Mouse (Mus musculus): ENCODE data around the gene Fam120b. TPM values are rescaled to one million over a fixed set of nuclear protein-coding genes. Genes with fewer than 3 reads are reported as not detected.

Gene Fam120b
- total and polyA plus RNA-seq, 2 experiments from 2014 or later, result 35.8 to 40.6 TPM

DNA sequence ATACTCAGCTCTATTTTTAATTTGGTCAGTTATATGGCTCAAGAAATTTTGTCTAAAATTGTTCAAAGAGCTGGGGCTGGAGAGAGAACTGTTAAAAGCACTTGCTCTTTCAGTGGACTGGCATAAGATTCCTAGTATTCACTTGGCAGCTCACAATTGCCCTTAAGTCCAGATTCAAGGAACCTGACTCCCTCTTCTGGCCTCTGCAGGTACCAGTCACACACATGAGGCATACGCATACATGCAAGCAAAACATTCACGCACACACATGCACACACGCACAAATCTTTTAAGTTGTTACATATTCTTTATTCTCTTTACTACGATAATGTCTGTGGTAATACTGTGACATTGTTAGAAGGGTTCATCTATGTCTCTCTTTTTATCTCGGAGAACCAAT lies 12.6 kb upstream of the Fam120b start:
- 97% methylated on average over 5 of the region's 5 CpGs for WGBS
- H3K4me2 ChIP-seq (ENCODE audit: low read depth, low read length, poor library complexity, severe bottlenecking), result no peak overlapping the region
- 0 out of 2 replicates have a peak, but pooled peaks cover 7% of the 10 kb centered on the region for H3K27me3 ChIP-seq (ENCODE audit: insufficient read depth, low read length)
- TF ChIP-seq CTCF (IDR thresholded peaks at IDR 0.05), result no peak
- H3K27ac ChIP-seq (ENCODE audit: low read depth, low read length), result no peak overlapping the region
- no peaks in the 10 kb centered on the region for H3K9me3 ChIP-seq (ENCODE audit: low read length)
- DNase-seq (ENCODE audit: low spot score) (no peak), ATAC-seq (ENCODE audit: low FRiP score) (no peak)
- H3K4me1 ChIP-seq (ENCODE audit: insufficient read depth, low read length), result peaks cover 13% of the 10 kb centered on the region
- H3K9ac ChIP-seq (replicated peaks; ENCODE audit: low read length, poor library complexity, severe bottlenecking), result no peak overlapping the region
- no peak overlapping the region for H3K4me3 ChIP-seq (ENCODE audit: low read depth, low read length)
- H3K36me3 ChIP-seq (ENCODE audit: insufficient read depth, low read length), result no peaks in the 10 kb centered on the region

- no peak for ATAC-seq (ENCODE audit: low FRiP score)
- no peak for TF ChIP-seq CTCF (IDR thresholded peaks at IDR 0.05)
- WGBS, result 75% methylated on average over 4 of the region's 4 CpGs
- Histone ChIP-seq H3K27ac (ENCODE audit: low read depth, low read length) (no peak overlapping the region), H3K9me3 (ENCODE audit: low read length) (no peaks in the 10 kb centered on the region), H3K4me1 (ENCODE audit: insufficient read depth, low read length) (no peaks in the 10 kb centered on the region), H3K4me3 (ENCODE audit: low read depth, low read length) (no peak overlapping the region), H3K27me3 (ENCODE audit: insufficient read depth, low read length) (0 out of 2 replicates have a peak, but pooled peaks cover 3% of the 10 kb centered on the region), H3K4me2 (ENCODE audit: low read depth, low read length, poor library complexity, severe bottlenecking) (no peak overlapping the region), H3K9ac (replicated peaks; ENCODE audit: low read length, poor library complexity, severe bottlenecking) (no peak overlapping the region), H3K36me3 (ENCODE audit: insufficient read depth, low read length) (no peaks in the 10 kb centered on the region)
- DNase-seq (ENCODE audit: low spot score), result no peak
These were observed 7.1 kb upstream of the Fam120b start for GRCm38 (mm10) chr17:15388892-15389291.

- Histone ChIP-seq H3K9ac (replicated peaks; ENCODE audit: low read length, poor library complexity, severe bottlenecking) (no peak overlapping the region), H3K4me3 (ENCODE audit: low read depth, low read length) (no peak overlapping the region), H3K27me3 (ENCODE audit: insufficient read depth, low read length) (0 out of 2 replicates have a peak, but pooled peaks cover 3% of the 10 kb centered on the region), H3K9me3 (ENCODE audit: low read length) (no peaks in the 10 kb centered on the region), H3K36me3 (ENCODE audit: insufficient read depth, low read length) (no peaks in the 10 kb centered on the region), H3K4me2 (ENCODE audit: low read depth, low read length, poor library complexity, severe bottlenecking) (no peak overlapping the region), H3K27ac (ENCODE audit: low read depth, low read length) (no peak overlapping the region), H3K4me1 (ENCODE audit: insufficient read depth, low read length) (no peaks in the 10 kb centered on the region)
- no peak for DNase-seq (ENCODE audit: low spot score)
- WGBS, result 82% methylated on average over 8 of the region's 8 CpGs
- no peak for ATAC-seq (ENCODE audit: low FRiP score)
- no peak for TF ChIP-seq CTCF (IDR thresholded peaks at IDR 0.05)
These were observed 6.6 kb upstream of the Fam120b start for GRCm38 (mm10) chr17:15389356-15389755.

DNA sequence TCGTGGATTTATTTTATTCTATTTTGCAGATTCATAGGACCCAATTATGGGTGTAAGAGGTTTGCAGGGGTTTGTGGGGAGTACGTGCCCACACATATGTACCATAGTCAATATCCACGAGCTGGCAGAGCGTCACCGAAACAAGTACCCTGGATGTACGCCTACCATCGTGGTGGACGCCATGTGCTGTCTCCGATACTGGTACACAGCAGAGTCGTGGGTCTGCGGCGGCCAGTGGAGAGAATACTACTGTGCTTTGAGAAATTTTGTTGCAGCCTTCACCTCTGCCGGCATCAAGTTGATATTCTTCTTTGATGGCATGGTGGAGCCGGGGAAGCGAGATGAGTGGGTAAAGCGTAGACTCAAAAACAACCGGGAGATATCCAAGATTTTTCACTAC lies 5.7 kb downstream of the Fam120b start:
- H3K36me3 ChIP-seq (ENCODE audit: insufficient read depth, low read length), result peaks cover 33% of the 10 kb centered on the region
- no peak overlapping the region for H3K4me2 ChIP-seq (ENCODE audit: low read depth, low read length, poor library complexity, severe bottlenecking)
- H3K27ac ChIP-seq (ENCODE audit: low read depth, low read length), result no peak overlapping the region
- H3K4me1 ChIP-seq (ENCODE audit: insufficient read depth, low read length), result peaks cover 3% of the 10 kb centered on the region; the same call in 1 of the 2 replicates
- H3K27me3 ChIP-seq (ENCODE audit: insufficient read depth, low read length), result no peaks in the 10 kb centered on the region
- WGBS, result 97% methylated on average over 17 of the region's 17 CpGs
- DNase-seq (ENCODE audit: low spot score) (no peak), ATAC-seq (ENCODE audit: low FRiP score) (no peak)
- H3K9me3 ChIP-seq (ENCODE audit: low read length), result no peaks in the 10 kb centered on the region
- H3K9ac ChIP-seq (replicated peaks; ENCODE audit: low read length, poor library complexity, severe bottlenecking), result no peak overlapping the region
- H3K4me3 ChIP-seq (ENCODE audit: low read depth, low read length), result no peak overlapping the region
- no peak for TF ChIP-seq CTCF (IDR thresholded peaks at IDR 0.05)

GRCm38 (mm10) chr17:15406576-15406975 lies 10.6 kb downstream of the Fam120b start:
- no peak for ATAC-seq (ENCODE audit: low FRiP score)
- Histone ChIP-seq H3K4me3 (ENCODE audit: low read depth, low read length) (no peak overlapping the region), H3K4me1 (ENCODE audit: insufficient read depth, low read length) (no peaks in the 10 kb centered on the region), H3K27me3 (ENCODE audit: insufficient read depth, low read length) (no peaks in the 10 kb centered on the region), H3K4me2 (ENCODE audit: low read depth, low read length, poor library complexity, severe bottlenecking) (no peak overlapping the region), H3K36me3 (ENCODE audit: insufficient read depth, low read length) (peaks cover 75% of the 10 kb centered on the region), H3K9ac (replicated peaks; ENCODE audit: low read length, poor library complexity, severe bottlenecking) (no peak overlapping the region), H3K9me3 (ENCODE audit: low read length) (no peaks in the 10 kb centered on the region), H3K27ac (ENCODE audit: low read depth, low read length) (no peak overlapping the region)
- DNase-seq (ENCODE audit: low spot score), result no peak
- no peak for TF ChIP-seq CTCF (IDR thresholded peaks at IDR 0.05)
- 89% methylated on average over 2 of the region's 2 CpGs for WGBS

DNA sequence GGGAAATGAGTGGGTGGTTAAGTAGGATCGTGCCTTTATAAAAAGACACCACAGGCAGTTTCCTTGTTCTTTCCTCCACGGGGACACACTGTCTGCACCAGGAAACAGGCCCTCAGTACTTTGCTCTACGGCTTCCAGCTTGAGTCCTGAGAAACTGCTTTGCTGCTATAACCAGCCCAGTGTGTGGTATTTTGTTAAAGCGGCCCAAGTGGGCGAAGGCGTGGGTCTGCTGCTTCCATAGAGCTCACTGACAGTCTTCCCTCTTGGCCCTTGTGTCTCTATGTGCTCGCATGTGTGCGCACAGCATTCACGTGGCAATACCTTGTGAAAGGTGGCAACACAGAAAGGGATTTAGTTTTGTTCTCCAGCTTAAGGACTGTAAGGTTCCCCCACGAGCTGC lies 13.3 kb downstream of the Fam120b start:
- Histone ChIP-seq H3K4me2 (ENCODE audit: low read depth, low read length, poor library complexity, severe bottlenecking) (no peak overlapping the region), H3K4me1 (ENCODE audit: insufficient read depth, low read length) (no peaks in the 10 kb centered on the region), H3K27me3 (ENCODE audit: insufficient read depth, low read length) (no peaks in the 10 kb centered on the region), H3K27ac (ENCODE audit: low read depth, low read length) (no peak overlapping the region), H3K9ac (replicated peaks; ENCODE audit: low read length, poor library complexity, severe bottlenecking) (no peak overlapping the region), H3K4me3 (ENCODE audit: low read depth, low read length) (no peak overlapping the region), H3K9me3 (ENCODE audit: low read length) (no peaks in the 10 kb centered on the region), H3K36me3 (ENCODE audit: insufficient read depth, low read length) (peaks cover 76% of the 10 kb centered on the region)
- ATAC-seq (ENCODE audit: low FRiP score), result no peak
- DNase-seq (ENCODE audit: low spot score), result no peak
- TF ChIP-seq CTCF (IDR thresholded peaks at IDR 0.05), result no peak
- 86% methylated on average over 10 of the region's 10 CpGs for WGBS
